Mouse (Mus musculus) gastrocnemius, postnatal 25 days (tissue): Measurements from ENCODE around the gene Xpo5. TPM values are rescaled to one million over a fixed set of nuclear protein-coding genes. Genes with fewer than 3 reads are reported as not detected.

Experiments used
- DNase-seq: peaks from one replicate; pipeline ENCODE4 v3.0.0; 2022
- total RNA-seq, 2 experiments: library from RNA; stranded (reverse); gene quantifications; 1 replicate in 1 of 2; 2 replicates in 1 of 2; pipeline ENCODE4 v1.2.3; 2021

Xpo5 gene
- total RNA-seq, 2 experiments from 2014 or later = 9.0 to 9.4 TPM

GRCm38 (mm10) chr17:46258279-46259053 lies 55.9 kb downstream of the Xpo5 start:
- DNase-seq = no peak

GRCm38 (mm10) chr17:46259675-46260074 lies 57.1 kb downstream of the Xpo5 start:
- no peak for DNase-seq

- no peak for DNase-seq
Observed at GRCm38 (mm10) chr17:46262201-46262694, 59.7 kb downstream of the Xpo5 start.

GRCm38 (mm10) chr17:46265502-46265901 lies 62.9 kb downstream of the Xpo5 start:
- no peak for DNase-seq

- peak; percentile 79 for DNase-seq
Observed at GRCm38 (mm10) chr17:46265918-46266618, 63.5 kb downstream of the Xpo5 start.

GRCm38 (mm10) chr17:46266986-46267385 lies 64.4 kb downstream of the Xpo5 start:
- DNase-seq = no peak

- no peak for DNase-seq
Observed at GRCm38 (mm10) chr17:46267511-46267910, 64.9 kb downstream of the Xpo5 start.

GRCm38 (mm10) chr17:46268026-46268720 lies 65.6 kb downstream of the Xpo5 start:
- no peak for DNase-seq

- DNase-seq = peak; percentile 60
Observed at GRCm38 (mm10) chr17:46269771-46270534, 67.4 kb downstream of the Xpo5 start.

GRCm38 (mm10) chr17:46272058-46272457 lies 69.5 kb downstream of the Xpo5 start:
- no peak for DNase-seq

- no peak for DNase-seq
Observed at GRCm38 (mm10) chr17:46272675-46273074, 70.1 kb downstream of the Xpo5 start.

GRCm38 (mm10) chr17:46273803-46274236 lies 71.2 kb downstream of the Xpo5 start:
- DNase-seq = no peak

- no peak for DNase-seq
Observed at GRCm38 (mm10) chr17:46274465-46274864, 71.9 kb downstream of the Xpo5 start.

GRCm38 (mm10) chr17:46275034-46275433 lies 72.5 kb downstream of the Xpo5 start:
- DNase-seq = no peak

GRCm38 (mm10) chr17:46275506-46275905 lies 72.9 kb downstream of the Xpo5 start:
- DNase-seq = no peak

GRCm38 (mm10) chr17:46277586-46277985 lies 75.0 kb downstream of the Xpo5 start:
- DNase-seq = no peak

GRCm38 (mm10) chr17:46278011-46278765 lies 75.6 kb downstream of the Xpo5 start:
- DNase-seq = no peak

GRCm38 (mm10) chr17:46282483-46283123 lies 80.0 kb downstream of the Xpo5 start, which contains the start of gene Tjap1:
Tjap1 (minus strand) TSS chr17:46283026.
- DNase-seq = peak; percentile 92

GRCm38 (mm10) chr17:46283140-46283539 lies 80.6 kb downstream of the Xpo5 start:
- DNase-seq = no peak

- DNase-seq = no peak
Observed at GRCm38 (mm10) chr17:46283911-46284310, 81.3 kb downstream of the Xpo5 start.

- DNase-seq = no peak
Observed at GRCm38 (mm10) chr17:46284653-46285052, 82.1 kb downstream of the Xpo5 start.
